Mouse (Mus musculus): Measurements from ENCODE around the gene Glra2.
"Not testable (repeated sequence)": the region's sequence is repeated elsewhere in the genome, so short reads cannot be mapped to it uniquely, and the experiment has no call there.

Glra2 gene

DNA sequence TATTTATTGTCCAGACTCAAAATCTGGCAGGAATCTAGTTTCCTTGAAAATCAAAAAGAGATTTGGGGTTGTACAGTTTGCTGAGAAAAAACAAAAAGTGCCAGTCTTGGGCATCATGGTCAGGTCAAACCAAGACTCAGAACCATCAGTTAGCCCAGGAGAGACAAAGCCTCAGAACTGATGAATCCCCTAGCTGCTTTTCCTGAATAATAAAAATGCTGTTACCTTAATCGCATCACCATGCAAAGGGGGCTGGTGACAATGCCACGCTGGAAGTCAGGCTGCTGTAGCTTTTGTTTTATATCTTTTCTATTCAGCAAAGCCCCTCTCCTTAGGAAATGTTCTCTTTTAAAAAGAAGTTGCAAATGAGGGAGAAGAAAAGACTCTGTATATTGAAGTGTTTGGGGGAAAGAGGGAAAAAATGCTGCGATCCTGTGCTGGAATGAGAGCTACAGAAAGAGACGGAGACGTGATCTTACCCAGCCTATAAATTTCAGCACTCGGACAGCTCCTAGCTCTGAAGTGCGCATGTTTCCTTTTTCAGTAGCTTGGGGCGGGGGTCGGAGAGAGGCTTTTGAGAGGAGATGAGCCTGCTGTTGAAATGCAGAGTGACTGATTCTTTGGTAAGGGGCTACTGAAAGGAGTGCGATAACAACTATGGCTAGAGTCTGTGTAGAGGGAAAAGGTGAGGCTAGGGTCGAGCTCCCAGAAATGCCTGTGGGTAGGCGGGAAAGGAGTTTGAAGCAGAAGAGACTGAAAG lies at the start of gene Glra2:
TSS of gene Glra2 (minus strand) at position 455 of the 760 bp plus-strand sequence.
- DNase-seq (ENCODE audit: inconsistent ontology term), result peak; percentile 48

DNA sequence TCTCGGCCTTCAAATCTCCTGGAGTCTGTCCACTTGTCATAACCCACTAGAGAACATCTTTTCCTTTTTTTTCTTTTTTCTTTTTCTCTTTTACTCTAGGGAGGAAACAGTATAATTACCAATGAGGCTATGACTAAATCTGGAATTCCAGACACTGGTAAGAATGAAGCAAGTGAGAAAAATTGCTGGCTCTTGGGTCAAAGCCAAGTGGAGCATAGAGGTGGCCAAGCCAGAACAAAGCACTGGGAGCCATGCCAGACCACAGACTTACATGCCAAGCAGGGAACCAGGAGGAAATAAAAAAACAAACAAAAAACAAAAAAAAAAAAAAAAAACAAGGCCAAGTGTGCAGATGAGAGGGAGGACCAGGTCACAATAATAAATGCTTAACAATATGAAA lies 35.6 kb upstream of the Glra2 start:
- peak; percentile 88 for DNase-seq (ENCODE audit: inconsistent ontology term)

- DNase-seq (ENCODE audit: inconsistent ontology term), result peak; percentile 51
Measured at GRCm38 (mm10) chrX:165344611-165345010, 17.4 kb upstream of the Glra2 start.

DNA sequence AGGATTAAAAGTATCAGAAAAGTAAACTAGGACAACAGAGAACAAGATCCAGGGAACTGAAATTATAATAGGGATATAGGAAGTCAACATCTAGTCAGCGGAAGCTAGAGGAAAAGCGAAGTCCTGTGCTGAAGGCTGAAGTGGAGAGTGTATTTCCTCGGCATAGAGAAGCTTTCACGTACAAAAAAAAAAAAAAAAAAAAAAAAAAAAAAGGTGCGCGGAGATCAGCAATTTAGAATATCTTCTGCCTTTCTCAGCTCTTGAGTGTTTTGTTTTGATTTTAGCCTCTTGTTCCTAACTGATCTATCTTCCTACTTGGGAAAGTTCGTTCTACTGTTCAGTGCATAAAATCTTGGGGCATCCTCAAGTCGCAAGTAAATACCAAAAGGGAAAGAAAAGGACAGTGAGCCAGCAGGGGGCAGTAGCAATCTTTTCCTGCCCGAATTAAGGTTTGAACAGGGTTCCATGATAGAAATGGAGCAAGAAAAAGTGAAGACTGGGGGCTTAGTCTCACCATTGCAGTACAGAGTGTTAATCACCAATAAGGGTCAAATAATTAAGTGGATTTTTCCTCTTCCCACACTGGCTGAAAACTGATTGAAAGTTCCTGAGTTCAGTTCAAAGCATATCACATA lies 623 bp upstream of the Glra2 start:
- peak; percentile 38 for DNase-seq (ENCODE audit: inconsistent ontology term)

DNA sequence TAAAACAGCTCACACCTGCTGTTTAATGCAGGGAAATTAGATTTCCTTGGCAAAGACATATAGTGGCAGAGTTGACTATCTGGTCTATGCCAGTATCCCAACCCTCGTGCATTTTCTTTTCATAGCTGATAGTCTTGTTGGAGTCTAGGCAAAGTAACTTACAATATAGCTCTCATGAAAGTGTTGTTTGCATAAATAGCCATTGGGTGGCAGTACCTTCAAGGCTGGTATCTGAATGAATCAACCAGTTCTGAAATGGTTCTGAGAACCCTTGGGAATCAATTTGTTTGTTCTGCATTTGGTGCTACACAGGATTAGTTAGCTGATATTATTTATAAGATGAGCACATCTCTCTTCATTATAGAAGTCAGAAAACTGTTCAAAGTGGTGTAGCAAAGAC lies 133.6 kb downstream of the Glra2 start:
- DNase-seq (ENCODE audit: inconsistent ontology term), result no peak

- DNase-seq (ENCODE audit: inconsistent ontology term), result no peak
Measured at GRCm38 (mm10) chrX:165191170-165191569, 136.0 kb downstream of the Glra2 start.

GRCm38 (mm10) chrX:165182948-165183347 lies 144.2 kb downstream of the Glra2 start:
- not testable (repeated sequence) for DNase-seq (ENCODE audit: inconsistent ontology term)

- DNase-seq (ENCODE audit: inconsistent ontology term), result no peak
Measured at GRCm38 (mm10) chrX:165156549-165156948, 170.6 kb downstream of the Glra2 start.

DNA sequence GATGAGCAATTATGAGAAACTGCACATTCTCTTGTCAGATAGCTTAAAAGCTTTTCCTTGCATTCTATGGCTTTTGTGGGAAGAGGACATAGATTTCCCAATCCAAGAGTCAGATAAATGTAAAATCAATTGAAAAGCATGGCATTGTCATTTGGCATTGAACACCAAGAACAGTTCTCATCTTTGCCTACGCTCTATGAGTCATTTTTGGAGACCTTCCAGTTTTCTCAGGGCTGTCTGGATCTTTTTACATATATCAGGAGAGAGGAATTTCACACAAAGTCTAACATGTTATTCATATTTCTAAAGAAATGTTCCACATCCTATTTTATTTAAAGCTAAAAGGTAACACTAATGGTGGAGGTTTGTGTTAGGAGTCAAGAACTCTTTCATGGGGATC lies 223.0 kb downstream of the Glra2 start:
- DNase-seq (ENCODE audit: inconsistent ontology term), result no peak

All from Muller cell, postnatal 12 days (primary cell).